Mouse (Mus musculus) macrophage (primary cell): ENCODE results near the gene Hrh2. TPM values are rescaled to one million over a fixed set of nuclear protein-coding genes. Genes with fewer than 3 reads are reported as not detected.

Source experiments
- H3K27ac ChIP-seq: fragments of 350-480 bp; formaldehyde crosslinking; 2 replicates; pipeline ENCODE4 v1.9.0; 2021
- H3K36me3 ChIP-seq: fragments of 350-480 bp; formaldehyde crosslinking; 2 replicates; pipeline ENCODE4 v1.9.0; 2021; ENCODE audit errors: inconsistent target
- H3K4me3 ChIP-seq: fragments of 350-480 bp; formaldehyde crosslinking; 2 replicates; pipeline ENCODE4 v1.9.0; 2021; ENCODE audit errors: inconsistent target
- H3K79me2 ChIP-seq: fragments of 350-480 bp; formaldehyde crosslinking; 2 replicates; pipeline ENCODE4 v1.9.0; 2021; ENCODE audit errors: inconsistent target
- WGBS: methylation state at CpG from one replicate; pipeline ENCODE4 v1.1.7; 2026; ENCODE audit warnings: inconsistent platforms; ENCODE audit not compliant: missing documents; 5-methylcytosine and 5-hydroxymethylcytosine counted together
- polyA plus RNA-seq: library from polyadenylated mRNA; stranded (reverse); fragments of 250-400 nt; gene quantifications from 3 replicates; pipeline ENCODE4 v1.2.4, GENCODE M21; 2018; ENCODE audit warnings: inconsistent platforms

Gene Hrh2
- polyA plus RNA-seq, 1 experiment from 2014 or later, result 0.34 TPM

GRCm38 (mm10) chr13:54218341-54218740, 26.4 kb downstream of the Hrh2 start:
- 0% methylated on average over 1 of the region's 1 CpGs for WGBS
- Histone ChIP-seq H3K79me2 (no peaks in the 10 kb centered on the region), H3K27ac (peak overlapping the region; percentile 54), H3K36me3 (no peaks in the 10 kb centered on the region), H3K4me3 (no peak overlapping the region)

GRCm38 (mm10) chr13:54221631-54222179, 29.8 kb downstream of the Hrh2 start:
- 89% methylated on average over 4 of the region's 4 CpGs for WGBS
- no peaks in the 10 kb centered on the region for H3K36me3 ChIP-seq
- no peak overlapping the region for H3K4me3 ChIP-seq
- H3K79me2 ChIP-seq, result no peaks in the 10 kb centered on the region
- H3K27ac ChIP-seq, result no peak overlapping the region

DNA sequence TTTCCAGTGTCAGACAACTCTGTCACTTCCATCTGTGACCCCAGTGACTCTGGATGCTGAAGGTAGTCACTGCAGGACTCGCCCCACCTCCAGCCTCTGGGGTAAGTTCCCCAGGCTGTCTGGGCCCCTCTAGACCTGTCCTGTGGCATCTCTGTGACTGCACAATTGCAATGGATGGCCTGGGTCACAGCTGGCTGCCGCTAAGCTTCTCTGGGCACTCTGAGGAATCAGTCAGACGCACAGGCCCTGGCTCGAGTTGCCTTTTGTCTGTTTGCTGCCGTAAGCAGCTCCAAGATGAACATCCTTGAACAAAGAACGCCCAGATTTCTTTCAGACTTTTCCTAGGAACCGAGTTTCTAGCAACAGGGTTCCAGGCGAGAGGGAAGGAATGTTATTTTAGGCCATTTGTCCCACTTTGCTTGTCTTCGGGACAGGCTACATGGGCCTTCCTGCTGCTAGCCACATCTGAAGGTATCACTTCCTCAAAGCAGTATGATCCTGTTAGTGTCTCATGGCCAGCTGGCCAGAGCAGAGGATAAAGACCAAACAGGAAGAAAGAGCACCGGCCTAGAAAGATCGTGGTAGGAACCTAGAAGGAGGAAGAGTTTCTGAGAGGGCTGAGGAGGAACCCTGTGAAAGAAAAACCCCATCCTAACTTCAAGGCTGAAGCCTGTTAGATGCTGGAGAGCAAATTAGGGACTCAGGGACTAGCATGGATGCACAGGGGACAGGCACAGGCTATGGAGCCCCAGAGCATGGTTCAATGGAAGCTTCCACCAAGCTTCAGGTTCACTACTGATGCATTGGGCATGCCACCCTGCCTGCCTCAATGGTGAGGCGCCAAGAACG, 31.2 kb downstream of the Hrh2 start:
- whole genome bisulfite sequencing, result 35% methylated on average over 13 of the region's 13 CpGs
- Histone ChIP-seq H3K36me3 (no peaks in the 10 kb centered on the region), H3K4me3 (no peak overlapping the region), H3K79me2 (no peaks in the 10 kb centered on the region), H3K27ac (peak overlapping the region; percentile 60)

GRCm38 (mm10) chr13:54227916-54228483, 36.1 kb downstream of the Hrh2 start:
- no peaks in the 10 kb centered on the region for H3K79me2 ChIP-seq
- H3K4me3 ChIP-seq, result no peak overlapping the region
- H3K27ac ChIP-seq, result no peak overlapping the region
- H3K36me3 ChIP-seq, result no peaks in the 10 kb centered on the region
- 57% methylated on average over 13 of the region's 13 CpGs for WGBS

DNA sequence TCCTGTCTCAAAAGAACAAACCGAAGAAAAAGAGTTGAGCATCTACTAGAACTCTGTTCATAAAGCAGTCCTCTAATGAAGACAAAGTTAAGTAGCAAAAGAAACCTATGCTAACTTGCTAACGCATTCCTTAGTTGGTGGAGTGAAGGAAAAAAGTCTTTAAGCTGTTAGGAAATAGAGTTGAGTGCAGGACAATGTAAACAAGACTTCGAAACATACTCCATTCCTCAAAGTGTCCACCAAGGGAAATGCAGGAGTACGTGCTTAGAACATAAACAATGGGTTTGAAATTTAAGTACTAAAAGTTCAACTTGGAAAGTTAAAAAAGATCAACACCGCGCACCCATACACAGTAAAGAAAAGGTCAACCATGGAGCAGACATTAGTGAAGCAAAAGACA, 38.2 kb downstream of the Hrh2 start:
- Histone ChIP-seq H3K79me2 (no peaks in the 10 kb centered on the region), H3K4me3 (no peak overlapping the region), H3K36me3 (no peaks in the 10 kb centered on the region), H3K27ac (no peak overlapping the region)
- WGBS, result 97% methylated on average over 6 of the region's 6 CpGs

DNA sequence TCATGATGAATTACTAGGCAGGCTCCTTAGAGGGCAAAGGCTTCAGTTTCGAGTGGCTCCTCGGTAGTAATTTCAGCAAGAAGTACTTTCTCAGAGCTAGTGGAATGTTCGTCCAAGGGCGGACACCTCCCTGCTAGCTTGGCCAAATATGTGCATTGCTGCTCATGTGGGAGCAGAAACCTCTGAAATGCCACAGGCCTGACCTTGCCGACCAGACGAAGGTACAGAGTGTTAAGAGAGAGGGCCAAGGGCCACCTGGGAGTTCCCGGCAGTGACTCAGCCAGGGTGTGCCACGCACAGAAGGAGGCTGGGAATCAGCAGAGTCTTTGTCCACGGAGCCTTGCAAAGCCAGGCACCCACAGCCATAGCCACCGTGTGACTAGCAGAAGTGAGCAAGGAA, 39.9 kb downstream of the Hrh2 start:
- no peak overlapping the region for H3K4me3 ChIP-seq
- no peaks in the 10 kb centered on the region for H3K36me3 ChIP-seq
- H3K27ac ChIP-seq, result no peak overlapping the region
- H3K79me2 ChIP-seq, result no peaks in the 10 kb centered on the region
- 96% methylated on average over 10 of the region's 10 CpGs for WGBS

DNA sequence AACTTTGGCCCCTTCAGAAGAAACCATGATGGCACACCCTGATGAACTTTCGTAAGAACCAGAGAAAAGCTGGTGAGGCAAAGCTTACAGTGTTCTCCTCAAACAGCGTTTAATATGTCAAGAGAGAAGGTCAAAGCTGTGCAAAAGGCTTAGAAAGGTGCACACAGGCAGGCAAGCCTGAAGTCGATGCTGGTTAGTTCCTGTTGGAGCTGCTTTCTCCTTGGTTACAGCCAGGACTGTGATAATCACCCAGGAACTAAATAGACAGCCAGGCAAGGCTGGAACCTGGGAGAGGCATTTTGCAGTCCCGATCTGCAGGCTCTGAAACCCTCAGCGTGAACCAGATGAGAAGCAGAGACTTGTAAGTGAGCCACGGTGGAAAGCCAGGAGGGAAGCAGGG, 45.6 kb downstream of the Hrh2 start:
- H3K79me2 ChIP-seq, result no peaks in the 10 kb centered on the region
- no peak overlapping the region for H3K4me3 ChIP-seq
- H3K27ac ChIP-seq, result no peak overlapping the region
- WGBS, result 68% methylated on average over 6 of the region's 6 CpGs
- no peaks in the 10 kb centered on the region for H3K36me3 ChIP-seq

DNA sequence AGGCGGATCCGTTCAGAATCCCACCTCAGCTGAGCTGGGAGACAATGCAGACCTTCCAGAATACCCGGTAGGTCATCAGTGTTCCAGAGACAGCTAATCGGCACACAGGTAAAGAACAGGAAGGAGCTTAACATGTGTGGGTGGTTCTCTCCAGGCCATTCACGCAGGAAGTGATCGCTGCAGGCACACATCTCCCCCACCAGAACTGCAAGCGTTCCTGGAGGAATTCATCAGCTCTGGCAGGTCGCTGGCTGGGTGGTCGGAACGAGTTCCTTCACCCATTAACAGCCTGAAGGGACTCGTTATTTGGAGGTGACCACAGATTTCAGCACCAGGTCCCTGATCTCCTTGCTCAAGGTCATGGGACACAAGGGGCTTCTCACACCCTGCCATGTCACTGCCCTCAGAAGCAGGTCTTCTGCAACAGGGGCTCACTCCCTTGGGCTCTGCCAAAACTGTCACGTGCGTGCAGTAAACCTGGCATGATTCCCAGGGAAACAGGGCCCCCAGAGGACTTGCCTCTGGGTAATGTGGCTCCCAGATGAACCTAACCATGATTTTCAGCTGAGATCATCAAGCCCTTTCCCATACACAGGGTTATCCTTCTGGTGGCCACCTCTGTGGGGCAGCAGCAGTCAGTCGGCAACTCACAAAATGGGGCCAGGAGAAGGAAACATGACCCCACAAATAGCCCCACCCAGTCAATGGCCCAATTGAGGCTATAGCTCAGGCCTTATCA, 46.8 kb downstream of the Hrh2 start:
- Histone ChIP-seq H3K36me3 (no peaks in the 10 kb centered on the region), H3K27ac (no peak overlapping the region), H3K79me2 (no peaks in the 10 kb centered on the region), H3K4me3 (no peak overlapping the region)
- 56% methylated on average over 14 of the region's 14 CpGs for WGBS

DNA sequence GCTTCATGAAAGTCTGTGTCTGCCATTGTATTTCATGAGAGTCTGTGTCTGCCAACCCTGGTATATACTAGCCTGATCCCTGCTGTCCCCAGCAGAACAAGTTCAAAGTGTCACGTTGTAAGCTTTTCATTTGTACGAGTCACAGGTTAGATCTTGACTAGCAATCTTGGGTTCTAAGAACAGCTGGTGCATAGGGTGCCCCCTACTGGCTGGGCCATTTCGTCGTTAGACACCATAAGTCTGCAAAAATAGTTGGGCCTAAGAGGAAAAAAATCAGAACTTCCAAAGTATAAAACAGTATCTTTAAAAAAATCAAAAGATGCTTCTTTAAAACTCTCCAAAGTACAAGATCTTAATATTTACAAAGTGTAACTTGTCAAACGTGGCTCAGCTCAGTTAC, 50.5 kb downstream of the Hrh2 start:
- WGBS, result 32% methylated on average over 5 of the region's 5 CpGs
- Histone ChIP-seq H3K27ac (no peak overlapping the region), H3K79me2 (no peaks in the 10 kb centered on the region), H3K4me3 (no peak overlapping the region), H3K36me3 (no peaks in the 10 kb centered on the region)

DNA sequence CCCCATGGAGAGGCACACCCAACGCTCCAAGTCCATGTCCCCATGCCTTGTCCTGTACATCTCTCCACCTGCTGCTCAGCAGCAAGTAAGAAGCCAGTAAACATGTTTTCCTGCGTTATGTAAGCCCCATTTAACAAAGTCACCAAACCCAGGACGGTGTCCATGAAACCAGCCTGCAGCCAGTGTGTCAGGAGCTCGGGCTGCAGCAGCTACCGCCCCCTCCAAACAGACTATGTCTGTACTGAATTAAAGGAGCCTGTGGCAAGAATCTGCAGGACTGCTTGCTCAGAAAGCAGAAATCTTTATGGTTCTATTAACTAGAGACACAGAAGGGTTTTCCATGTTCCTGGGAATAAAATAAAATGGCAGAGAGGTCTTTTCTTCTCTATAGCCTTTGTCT, 53.3 kb downstream of the Hrh2 start:
- Histone ChIP-seq H3K36me3 (no peaks in the 10 kb centered on the region), H3K27ac (no peak overlapping the region), H3K4me3 (no peak overlapping the region), H3K79me2 (no peaks in the 10 kb centered on the region)
- 69% methylated on average over 5 of the region's 5 CpGs for WGBS

- H3K4me3 ChIP-seq, result no peak overlapping the region
- WGBS, result 31% methylated on average over 4 of the region's 4 CpGs
- H3K79me2 ChIP-seq, result no peaks in the 10 kb centered on the region
- no peaks in the 10 kb centered on the region for H3K36me3 ChIP-seq
- H3K27ac ChIP-seq, result no peak overlapping the region
Measured at GRCm38 (mm10) chr13:54247545-54247944, 55.6 kb downstream of the Hrh2 start.

DNA sequence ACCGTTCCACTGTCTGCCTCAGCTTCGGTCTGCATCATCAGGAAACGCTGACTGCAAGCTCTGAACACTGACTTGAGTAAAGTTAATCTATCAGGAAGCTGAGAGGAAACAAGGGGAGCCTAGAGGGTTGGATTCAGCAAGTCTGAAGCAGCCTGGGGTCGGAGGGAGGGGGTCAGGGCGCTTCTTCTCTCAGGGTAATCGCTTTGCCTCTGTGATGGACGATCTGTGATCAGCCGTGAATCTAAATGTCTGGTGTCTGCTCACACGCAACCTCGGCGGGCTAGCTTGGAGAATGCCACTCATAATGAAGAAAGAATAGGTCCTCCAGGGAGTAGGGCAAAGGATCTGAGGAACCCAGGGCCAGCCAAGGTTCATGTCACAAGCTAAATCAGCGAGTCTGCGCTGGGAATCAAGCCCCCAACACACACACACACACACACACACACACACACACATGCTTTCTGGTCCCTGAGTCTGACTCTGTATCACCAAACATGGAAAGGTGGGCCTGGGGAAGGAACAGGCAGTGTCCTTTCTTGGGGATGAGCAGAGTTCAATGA, 56.6 kb downstream of the Hrh2 start:
- Histone ChIP-seq H3K79me2 (no peaks in the 10 kb centered on the region), H3K27ac (no peak overlapping the region)
- WGBS, result 66% methylated on average over 13 of the region's 13 CpGs

DNA sequence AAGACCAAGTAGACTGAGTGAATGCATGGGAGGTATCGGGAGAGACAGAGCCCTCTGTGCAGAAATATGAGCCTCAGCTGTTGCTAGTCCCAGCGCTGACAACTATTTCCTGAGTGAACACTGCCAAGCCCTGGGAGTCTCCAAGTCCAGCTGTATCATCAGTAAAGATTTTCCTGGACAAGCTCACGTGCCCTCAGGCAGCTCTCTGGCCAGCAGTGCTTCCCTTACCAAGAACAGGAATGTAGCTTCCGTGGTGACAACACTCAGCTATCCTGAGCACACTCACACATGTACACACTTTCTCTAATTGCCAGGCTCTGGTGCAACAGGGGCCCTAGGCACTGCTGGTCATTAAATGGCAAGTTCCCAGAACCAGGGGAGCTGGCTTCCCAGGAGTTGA, 57.1 kb downstream of the Hrh2 start:
- Histone ChIP-seq H3K36me3 (no peaks in the 10 kb centered on the region), H3K4me3 (no peak overlapping the region)
- 64% methylated on average over 4 of the region's 4 CpGs for WGBS

More for the DNA sequence above, 56.6 kb downstream of the Hrh2 start:
- Histone ChIP-seq H3K36me3 (no peaks in the 10 kb centered on the region), H3K4me3 (no peak overlapping the region)

GRCm38 (mm10) chr13:54250346-54250745, 58.4 kb downstream of the Hrh2 start:
- WGBS, result 78% methylated on average over 8 of the region's 8 CpGs
- no peaks in the 10 kb centered on the region for H3K79me2 ChIP-seq
- H3K36me3 ChIP-seq, result no peaks in the 10 kb centered on the region
- H3K27ac ChIP-seq, result no peak overlapping the region
- H3K4me3 ChIP-seq, result no peak overlapping the region

More for the DNA sequence above, 57.1 kb downstream of the Hrh2 start:
- no peaks in the 10 kb centered on the region for H3K79me2 ChIP-seq
- no peak overlapping the region for H3K27ac ChIP-seq
